Mouse (Mus musculus) E14TG2a.4 (cell line): ENCODE results near the gene Vav3.

Experiments
- CTCF ChIP-seq: conservative IDR thresholded peaks from 2 replicates; pipeline ENCODE4 v1.5.1; 2014; ENCODE audit warnings: low read length
- NANOG ChIP-seq: IDR thresholded peaks from 2 replicates; pipeline ENCODE4 v1.6.1; 2014; ENCODE audit warnings: borderline replicate concordance, low read length, mixed read lengths
- POU5F1 ChIP-seq: IDR thresholded peaks from 2 replicates; pipeline ENCODE4 v1.6.1; 2014; ENCODE audit warnings: low read length, borderline replicate concordance

GRCm38 (mm10) chr3:109339290-109339689, 1.2 kb upstream of the Vav3 start:
- no peak for TF ChIP-seq CTCF
- TF ChIP-seq NANOG: no peak
- no peak for TF ChIP-seq POU5F1
